Mouse (Mus musculus) E14TG2a.4 (cell line): Measurements from ENCODE around the gene Ethe1.

Experiments used
- CTCF ChIP-seq: conservative IDR thresholded peaks from 2 replicates; pipeline ENCODE4 v1.5.1; 2014; ENCODE audit warnings: low read length
- NANOG ChIP-seq: IDR thresholded peaks from 2 replicates; pipeline ENCODE4 v1.6.1; 2014; ENCODE audit warnings: borderline replicate concordance, low read length, mixed read lengths
- POU5F1 ChIP-seq: IDR thresholded peaks from 2 replicates; pipeline ENCODE4 v1.6.1; 2014; ENCODE audit warnings: low read length, borderline replicate concordance

GRCm38 (mm10) chr7:24537591-24537990 is 49.8 kb upstream of the Ethe1 start:
- TF ChIP-seq CTCF (no peak), NANOG (no peak), POU5F1 (no peak)
